Mouse (Mus musculus) mouse embryonic stem cell (cell line): ENCODE results near the gene Tpcn2.

Source experiments
- in situ Hi-C, 2 experiments: fragments of 300-500 bp; cut with MboI; formaldehyde crosslinking; loops; 1 replicate in 1 of 2; 3 replicates in 1 of 2; pipeline ENCODE4 v1.14.3; 2019 to 2020; ENCODE audit warnings: low sequenced_read_pairs in 2 of 2, low pct_unique_long_range_greater_than_20kb in 1 of 2, mixed read lengths in 1 of 2; ENCODE audit not compliant: unreplicated experiment in 1 of 2

Gene Tpcn2

DNA sequence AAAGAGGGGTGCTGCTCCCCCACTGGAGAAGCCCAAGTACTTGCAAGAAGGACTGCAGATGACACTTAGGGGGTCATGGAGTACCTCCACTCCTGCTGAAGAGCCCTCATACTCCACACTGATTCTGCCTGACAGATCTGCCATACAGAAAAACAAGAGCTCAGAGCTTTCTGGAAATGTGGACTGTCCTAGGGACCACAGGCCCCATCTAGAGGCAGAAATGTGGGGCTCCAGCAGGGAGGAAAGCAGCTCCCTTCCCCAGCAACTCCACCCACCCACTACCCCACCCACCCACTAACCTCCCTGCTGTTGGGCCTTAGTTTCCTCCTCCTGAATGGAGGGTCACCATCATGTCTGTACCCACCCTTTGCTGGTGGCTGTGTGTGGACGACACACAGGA, 67.2 kb downstream of the Tpcn2 start:
- in situ Hi-C loops, result no loop called here

DNA sequence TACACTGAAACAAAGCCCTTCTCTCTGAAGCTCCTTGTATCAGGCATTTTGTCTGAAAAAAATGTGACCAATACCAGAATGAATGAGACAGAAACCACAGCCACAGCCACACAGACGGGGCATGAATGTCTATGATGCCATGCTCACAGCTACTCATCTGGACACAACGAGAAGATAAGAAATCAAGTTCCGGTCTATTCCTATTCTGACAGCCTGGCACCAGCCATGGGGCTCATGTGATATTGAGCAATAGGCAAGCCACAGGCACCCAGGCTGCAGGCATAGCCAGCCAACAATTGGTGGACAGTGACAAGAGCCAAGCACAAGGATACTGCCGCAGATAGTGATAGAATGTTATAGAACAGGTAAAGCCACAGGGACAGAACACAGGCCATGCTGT, 68.3 kb downstream of the Tpcn2 start:
- in situ Hi-C loops, result no loop called here

DNA sequence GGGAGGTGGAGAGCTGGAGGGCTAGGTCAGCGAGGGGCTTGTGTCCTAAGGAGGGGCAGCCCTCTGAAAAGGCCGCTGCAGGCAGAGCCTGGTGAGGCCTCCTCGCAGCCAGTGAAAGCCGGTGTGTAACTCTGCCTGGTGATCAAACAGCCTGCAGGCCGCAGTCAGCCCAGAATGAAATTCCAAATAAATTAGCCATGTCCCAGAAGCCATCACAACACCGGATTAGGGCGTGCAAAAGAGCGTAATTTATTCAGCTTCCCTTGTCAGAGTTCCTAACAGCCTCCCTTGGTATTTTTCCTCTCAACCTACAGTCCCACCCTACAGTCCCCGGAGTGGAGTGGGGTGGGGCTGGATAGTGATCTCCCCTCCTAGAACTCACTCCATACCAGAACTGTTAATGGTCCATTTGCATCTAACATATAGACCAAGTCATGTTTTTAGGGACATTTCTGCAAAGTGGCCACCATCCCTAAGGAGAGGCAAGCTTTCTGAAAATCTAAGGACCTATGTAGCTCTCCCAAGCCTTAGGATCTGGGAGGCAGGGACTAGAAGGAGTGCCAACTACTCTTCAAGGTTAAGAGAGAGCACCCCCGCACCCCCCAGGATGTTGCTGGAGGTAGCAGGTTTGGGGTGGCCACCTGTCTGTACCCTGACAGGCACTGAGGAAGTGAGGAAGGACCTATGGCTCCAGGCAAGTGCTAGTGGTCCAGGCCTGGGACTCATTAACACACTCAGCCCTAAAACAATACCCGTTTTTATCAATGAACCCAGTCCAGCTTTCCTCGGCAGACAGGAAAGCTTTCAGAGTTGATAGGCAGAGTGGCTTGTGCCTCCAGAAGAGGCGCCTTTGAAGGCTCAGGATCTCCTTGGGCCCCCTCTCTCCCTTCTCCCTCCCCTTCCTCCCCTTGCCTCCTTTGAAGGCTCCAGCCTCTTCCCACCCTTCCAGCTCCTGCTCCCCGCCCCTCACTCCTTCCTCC, 71.8 kb downstream of the Tpcn2 start:
- in situ Hi-C loops, result no loop called here

DNA sequence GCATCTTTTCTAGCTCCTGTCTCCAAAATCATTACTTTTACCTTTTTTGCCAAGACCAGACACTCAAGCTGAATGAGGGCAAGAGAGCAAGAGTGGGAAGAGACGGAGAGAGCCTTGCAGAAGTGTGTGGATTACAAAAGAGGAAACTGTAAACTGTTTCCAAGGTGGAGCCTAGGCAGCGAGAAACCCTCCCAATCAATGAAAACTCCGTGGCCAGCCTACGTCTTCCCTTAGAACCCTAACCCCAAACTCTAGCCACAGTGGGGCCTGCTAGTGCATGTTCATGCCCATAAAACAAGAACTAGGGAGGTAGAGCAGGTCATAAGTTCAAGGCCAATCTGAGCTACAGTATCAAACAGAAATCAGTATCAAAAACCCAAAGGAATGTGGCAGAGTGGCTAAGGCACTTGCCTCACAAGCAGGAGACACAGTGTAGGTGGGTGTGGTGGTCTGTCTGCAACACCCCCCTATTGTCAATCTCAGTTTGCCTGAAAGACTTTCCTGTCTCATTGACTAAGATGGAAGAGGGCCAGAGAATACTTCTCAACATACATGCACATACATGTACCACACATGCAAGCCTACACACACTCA, 73.2 kb downstream of the Tpcn2 start:
- in situ Hi-C loops, result no loop called here

DNA sequence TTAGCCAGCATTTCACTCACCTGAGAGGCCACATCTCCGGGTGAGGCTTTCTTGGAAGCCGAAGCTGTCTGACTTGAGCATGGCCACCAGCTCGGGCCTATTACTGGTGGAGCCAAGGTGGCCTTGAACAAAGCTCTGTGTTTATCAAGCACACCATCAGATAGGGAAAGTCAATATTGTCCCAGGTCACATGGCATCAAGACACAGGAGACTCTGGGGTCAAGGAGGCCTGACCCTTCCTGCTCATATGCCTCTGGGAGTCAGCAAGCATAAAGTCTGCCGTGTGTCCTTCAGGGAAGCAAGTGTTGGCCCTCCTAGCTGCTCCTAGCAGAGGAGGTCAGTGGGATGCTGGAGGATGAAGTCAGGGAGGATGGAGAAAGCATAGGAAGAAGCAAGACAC, 75.8 kb downstream of the Tpcn2 start, which contains the start of gene 1810010D01Rik:
1810010D01Rik (minus strand) TSS at position 114 of the 400 bp plus-strand sequence.
- in situ Hi-C loops, result no loop called here

DNA sequence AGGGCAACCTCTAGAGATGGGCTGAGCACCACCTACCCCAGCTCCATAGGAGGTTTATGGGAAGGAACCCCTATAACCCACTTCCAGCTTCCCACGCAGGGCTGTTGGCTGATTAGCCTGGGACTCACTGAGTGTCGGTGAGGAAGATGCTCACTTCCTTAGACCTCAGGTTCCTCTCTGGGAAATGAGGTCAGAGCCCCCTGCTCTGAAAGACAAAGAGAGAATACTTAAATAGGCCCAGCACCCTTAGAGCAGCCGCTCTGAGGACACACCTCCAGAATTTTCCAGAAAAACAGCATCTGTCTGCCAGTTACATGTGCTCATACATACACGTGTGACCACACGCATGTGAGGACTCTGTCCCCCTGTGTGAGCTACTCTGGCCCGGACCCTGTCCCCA, 77.0 kb downstream of the Tpcn2 start:
- in situ Hi-C loops, result no loop called here

DNA sequence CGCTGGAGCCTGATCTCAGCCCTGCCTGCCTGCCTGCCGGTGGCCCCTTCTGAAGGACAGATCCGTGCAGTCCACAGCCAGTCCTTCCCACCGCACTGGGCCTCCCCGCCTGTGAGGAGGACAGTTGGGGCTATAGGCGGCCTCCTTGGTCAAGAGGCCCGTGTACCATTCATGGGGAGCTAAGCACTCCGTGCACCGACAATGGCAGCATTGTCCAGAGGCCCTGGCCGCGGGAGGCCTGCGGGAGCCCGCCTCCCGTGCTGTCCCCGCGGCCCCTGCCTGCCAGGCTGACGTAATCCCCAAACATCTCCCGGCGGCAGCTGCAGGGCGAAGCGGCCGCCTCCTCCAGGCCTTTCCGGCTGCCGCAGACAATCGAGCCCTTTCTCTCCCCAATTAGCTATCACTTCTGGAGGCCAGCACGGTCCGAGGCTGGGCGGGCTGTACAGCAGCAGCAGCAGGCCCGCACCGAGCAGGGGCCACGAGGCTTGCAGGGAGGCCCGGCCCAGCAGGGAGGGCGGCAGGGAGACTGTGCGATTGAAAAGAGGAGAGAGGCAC, 77.7 kb downstream of the Tpcn2 start:
- in situ Hi-C loops, result no loop called here

DNA sequence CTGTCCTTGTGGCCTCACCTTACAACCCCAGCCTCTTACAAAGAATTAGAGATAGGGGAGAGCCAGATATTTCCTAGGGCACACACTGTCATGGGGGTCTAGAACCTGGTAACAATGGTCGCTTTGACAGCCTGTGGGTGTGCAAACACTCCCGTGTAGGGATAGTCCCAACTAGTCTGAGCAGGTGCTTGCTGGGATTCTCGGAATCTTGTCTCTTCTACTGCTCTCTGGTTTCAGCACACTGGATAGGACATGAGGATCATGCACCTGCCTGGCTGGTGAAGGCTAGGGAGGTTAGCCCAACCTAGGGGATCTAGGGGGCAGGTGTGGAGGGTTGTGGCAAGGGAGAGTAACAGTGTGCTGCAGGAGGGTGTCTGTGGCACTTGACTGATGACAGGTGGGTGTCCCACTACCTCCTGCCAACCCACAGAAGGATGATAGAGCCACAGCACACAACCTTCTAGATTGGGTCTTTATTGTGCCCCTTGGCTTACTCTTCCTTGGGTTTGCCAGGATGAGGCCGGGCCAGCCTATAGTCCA, 78.4 kb downstream of the Tpcn2 start:
- in situ Hi-C loops, result no loop called here

DNA sequence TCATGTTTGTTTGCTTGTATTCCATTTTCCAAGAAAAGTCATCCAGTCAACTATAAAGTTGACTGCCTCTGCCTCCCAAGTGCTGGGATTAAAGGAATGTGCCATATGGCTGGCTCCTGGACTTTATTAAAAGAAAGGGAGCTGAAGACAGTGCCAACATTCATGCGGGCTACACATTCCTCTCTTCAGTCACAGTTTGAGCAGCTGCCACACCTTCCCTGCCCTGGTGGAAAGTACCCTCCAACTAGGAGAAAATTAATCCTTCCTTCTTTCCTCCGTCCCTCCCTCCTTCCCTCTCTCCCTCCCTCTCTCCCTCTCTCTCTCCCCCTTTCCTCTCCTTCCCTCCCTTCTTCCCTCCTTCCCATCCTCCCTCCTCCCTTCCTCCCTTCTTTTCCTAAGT, 84.1 kb downstream of the Tpcn2 start:
- in situ Hi-C loops, result no loop called here

DNA sequence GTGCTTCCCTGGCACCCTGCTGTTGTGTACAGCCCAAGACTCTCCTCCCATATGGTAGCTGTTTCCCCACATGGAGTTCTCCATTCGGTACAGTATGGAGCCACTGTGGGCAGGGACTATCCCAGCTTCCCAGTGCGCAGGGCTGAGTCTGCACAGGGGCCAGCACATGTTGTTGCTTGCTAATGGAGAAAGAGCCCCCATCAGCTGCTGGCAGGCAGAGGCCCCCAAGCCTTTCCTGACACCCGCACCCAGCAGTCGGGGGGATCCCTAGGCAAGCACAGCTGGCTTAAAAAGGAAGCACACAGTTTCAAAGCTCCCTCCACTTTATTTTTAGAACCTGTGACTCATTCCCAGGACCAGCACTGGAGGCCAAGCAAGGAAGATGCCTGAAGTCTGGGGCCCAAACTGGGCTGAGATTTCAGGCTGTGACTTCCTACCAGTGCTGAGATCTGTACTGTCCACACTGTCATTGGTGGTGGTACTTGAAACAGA, 85.5 kb downstream of the Tpcn2 start:
- in situ Hi-C loops, result no loop called here

DNA sequence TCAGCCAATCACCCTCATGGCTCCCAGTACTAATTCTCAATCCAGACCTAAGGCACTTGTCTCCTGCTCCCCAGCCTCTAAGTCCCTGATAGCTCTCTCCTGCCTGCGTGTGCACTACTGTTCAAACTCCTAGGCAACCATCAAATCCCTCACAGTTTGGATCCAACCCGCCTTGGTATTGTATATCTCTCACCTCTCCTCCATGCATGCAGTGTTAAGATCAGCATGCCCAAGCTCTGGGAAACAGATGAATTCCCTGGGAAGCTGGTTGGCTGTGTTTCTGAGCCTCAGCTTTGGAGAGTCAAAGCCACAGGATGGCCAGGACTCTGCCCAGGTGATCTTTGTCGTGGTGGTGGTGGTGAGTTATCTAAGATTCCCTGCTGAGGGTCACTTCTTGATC, 86.1 kb downstream of the Tpcn2 start:
- in situ Hi-C loops, result no loop called here

DNA sequence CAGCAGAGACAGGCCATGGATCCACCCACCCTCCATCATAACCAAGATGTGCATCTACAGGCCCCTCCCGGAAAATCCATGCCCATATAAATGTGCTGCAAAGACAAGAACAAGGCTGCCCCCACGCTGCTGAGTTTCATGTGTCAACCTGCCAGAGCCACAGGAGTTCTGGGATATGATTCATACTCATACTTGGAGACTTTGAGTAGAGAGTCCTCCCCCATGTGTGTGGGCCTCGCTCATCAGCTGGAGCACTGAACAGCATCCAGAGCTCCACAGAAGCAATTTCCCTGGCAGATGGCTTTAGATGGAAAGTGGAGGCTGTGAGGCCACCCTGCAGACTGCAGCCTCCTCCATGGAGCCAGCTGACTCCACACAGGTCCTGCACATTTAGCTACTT, 86.8 kb downstream of the Tpcn2 start:
- in situ Hi-C loops, result no loop called here

DNA sequence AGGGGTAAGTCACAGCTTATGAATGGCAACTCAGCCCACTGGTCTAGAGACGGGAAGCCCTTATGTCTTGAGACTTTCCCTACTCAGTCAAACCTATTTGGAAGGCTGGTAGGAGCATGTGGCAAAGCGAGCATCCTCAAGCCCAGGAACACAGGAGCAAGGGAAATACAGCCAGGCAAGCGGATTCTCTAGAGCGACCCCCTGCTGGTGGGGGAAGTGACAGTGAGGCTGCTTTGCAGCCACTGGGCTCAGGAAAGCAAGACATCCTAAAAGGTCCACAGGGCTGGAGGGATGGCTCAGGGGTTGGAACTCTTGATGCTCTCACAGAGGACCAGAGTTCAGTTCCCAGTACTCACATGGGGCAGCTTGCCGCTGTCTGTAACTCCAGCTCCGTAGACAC, 87.5 kb downstream of the Tpcn2 start:
- in situ Hi-C loops, result no loop called here

DNA sequence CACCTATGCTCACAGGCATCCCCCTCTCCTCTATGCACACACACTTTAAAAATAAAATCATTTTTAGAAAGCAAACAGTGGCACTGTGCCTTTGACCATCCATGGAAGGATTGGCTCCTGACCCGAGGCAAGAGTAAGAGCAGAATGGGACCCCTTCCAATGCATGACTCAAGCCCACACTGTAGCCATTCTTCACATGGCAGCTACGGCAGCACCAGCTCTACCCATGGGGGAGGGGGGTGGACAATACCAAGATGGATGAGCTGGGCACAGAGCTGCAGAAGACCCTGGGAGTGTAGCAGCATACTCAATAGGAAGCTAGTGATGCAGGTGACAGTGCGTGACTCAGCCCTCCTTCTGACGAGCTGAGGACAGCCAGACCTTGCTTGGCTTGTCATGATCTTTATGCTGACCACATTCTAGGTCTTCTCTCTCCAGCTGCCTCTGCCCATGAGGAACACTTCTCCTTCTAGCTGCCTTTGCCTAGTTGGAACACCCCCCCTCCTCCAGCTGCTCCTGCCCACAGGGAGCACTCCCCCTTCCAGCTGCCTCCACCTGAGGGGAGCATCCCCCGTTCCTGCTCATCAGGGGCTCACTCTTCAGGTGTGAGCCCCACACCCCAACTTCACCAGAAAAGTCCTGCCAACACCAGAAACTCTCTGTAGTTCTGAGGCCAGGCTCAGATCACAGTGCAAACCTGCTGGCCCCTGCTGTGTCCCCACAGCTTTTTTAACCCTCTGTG, 88.5 kb downstream of the Tpcn2 start:
- in situ Hi-C loops, result no loop called here

DNA sequence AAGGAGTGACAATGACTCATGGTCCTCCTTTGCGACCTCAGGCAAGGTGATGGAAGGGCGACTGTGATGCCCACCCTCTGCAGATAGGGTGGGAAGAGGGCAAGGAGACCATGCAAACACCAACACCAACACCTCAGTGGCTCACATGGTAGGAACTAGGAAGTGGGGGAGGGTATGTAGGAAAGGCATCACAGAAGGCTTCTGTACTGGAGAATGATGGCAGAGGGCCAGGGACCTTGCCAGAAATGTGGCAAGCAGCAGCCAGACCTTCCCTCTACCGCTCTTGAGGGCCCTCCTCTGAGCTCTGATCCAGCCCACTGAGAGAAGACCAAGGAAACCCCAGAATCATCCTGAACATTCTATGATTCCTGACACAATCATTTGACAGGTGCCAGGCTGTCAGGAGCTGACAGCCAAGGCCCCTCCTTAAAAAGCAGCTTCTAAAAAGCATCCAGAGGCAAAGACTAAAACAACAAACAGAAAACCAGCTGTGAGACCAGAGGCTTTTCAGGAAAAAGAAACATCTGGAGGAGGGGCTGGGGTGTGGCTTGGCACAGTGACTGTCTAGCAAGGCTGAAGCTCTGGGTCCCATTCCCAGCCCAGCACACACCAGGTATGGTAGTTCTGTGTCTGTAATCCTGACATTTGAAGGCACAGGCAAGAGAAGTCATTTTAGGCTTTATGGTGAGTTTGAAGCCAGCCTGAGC, 89.2 kb downstream of the Tpcn2 start:
- in situ Hi-C loops, result no loop called here

DNA sequence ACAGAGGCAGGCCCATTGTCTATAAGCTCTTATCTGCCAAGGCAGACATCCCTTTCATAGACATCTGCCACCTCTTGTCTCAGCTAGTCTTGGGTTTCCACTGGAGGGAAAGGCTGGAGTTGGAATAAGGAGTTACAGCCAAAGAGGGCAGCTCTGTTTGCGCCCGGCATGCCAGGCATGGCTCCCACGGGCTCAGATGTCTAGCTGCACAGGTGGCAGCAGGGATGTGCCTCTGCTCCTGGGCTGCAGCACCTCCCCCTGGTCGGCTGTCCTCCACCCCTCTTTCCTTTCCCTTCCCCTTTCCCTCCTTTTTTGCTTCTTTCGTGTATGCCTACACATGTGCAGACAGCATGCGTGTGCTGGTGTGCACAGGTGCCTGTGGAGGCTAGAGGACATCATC, 91.0 kb downstream of the Tpcn2 start:
- in situ Hi-C loops, result no loop called here

DNA sequence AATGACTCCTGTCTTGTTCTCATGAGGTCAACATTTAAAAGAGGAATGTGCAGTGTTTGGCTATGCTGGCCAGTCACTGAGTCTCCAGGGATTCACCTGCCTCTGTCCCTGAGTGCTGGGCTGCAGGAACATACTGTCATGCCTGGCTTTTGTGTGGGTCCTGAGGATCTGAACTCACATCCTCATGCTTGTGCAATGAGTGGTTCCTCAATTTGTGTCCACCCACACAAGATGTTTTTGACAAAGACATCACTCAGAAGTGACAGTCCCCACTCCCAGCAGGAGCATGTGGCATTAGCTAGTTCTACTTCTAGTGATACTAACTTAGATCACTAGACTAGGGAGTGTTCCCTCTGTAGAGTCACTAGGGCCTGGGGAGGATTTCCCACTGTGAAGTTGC, 93.3 kb downstream of the Tpcn2 start:
- in situ Hi-C loops, result no loop called here

DNA sequence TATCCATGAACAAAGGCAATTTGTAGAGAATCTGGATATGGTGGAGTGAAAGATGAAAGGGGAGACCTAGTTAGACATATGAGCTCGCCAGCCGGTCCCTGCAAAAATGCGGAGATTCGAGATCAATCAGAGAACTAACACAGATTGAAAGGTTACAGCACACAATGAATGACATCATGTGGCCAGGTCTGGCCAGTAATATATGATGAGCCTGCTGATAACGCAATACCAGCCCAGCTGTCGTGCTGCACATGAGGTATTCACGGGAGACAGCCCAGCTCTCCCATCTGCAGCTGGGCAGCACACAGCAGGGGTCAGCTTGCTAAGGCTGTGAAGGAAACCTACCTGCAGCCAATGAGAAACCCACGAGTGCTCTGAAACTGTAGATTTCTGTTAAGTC, 94.5 kb downstream of the Tpcn2 start:
- in situ Hi-C loops, result no loop called here
